Mouse (Mus musculus) heart, embryonic 16.5 days (tissue): ENCODE measurements around the gene Tex26. TPM values are rescaled to one million over a fixed set of nuclear protein-coding genes. Genes with fewer than 3 reads are reported as not detected.

Experiments used
- ATAC-seq: fragments of 200-750 bp; cut with Nextera tagmentation; replicated peaks from 2 replicates; pipeline ENCODE4 v1.8.0; 2017; ENCODE audit warnings: moderate number of reproducible peaks; ENCODE audit not compliant: insufficient read depth, low FRiP score; ENCODE audit errors: extremely low read depth
- H3K27ac ChIP-seq: fragments of 300-500 bp; sonication (generic); 2 replicates; pipeline ENCODE4 v1.5.1; 2014; ENCODE audit warnings: mild to moderate bottlenecking, low read length, control low read depth, moderate library complexity
- H3K27me3 ChIP-seq: fragments of 300-500 bp; sonication (generic); 2 replicates; pipeline ENCODE4 v1.6.1; 2014; ENCODE audit warnings: low read length, mixed read lengths; ENCODE audit not compliant: control insufficient read depth, insufficient read depth
- H3K36me3 ChIP-seq: fragments of 300-500 bp; sonication (generic); 2 replicates; pipeline ENCODE4 v1.6.1; 2014; ENCODE audit not compliant: control insufficient read depth, insufficient read depth
- H3K4me1 ChIP-seq: fragments of 300-500 bp; sonication (generic); 2 replicates; pipeline ENCODE4 v1.6.1; 2014; ENCODE audit warnings: low read length, mixed read lengths; ENCODE audit not compliant: control insufficient read depth, insufficient read depth
- H3K4me2 ChIP-seq: fragments of 300-500 bp; sonication (generic); 2 replicates; pipeline ENCODE4 v1.6.1; 2014; ENCODE audit warnings: low read depth, mild to moderate bottlenecking, control low read depth, low read length
- H3K4me3 ChIP-seq: fragments of 300-500 bp; sonication (generic); 2 replicates; pipeline ENCODE4 v1.5.1; 2014; ENCODE audit warnings: mild to moderate bottlenecking, control low read depth, low read length
- H3K9ac ChIP-seq: fragments of 300-500 bp; sonication (generic); 2 replicates; pipeline ENCODE4 v1.6.1; 2014; ENCODE audit warnings: low read length, control low read depth
- H3K9me3 ChIP-seq: fragments of 300-500 bp; sonication (generic); replicated peaks from 2 replicates; pipeline ENCODE4 v1.6.1; 2016; ENCODE audit warnings: low read length; ENCODE audit not compliant: control insufficient read depth
- WGBS: fragments of 180-500 bp; shearing (Covaris S2); extraction: QIAGEN DNeasy Blood & Tissue Kit; methylation state at CpG from one replicate; pipeline ENCODE4 v1.1.7; 2014; 5-methylcytosine and 5-hydroxymethylcytosine counted together
- polyA plus RNA-seq: library from polyadenylated mRNA; unstranded; fragments of >200 nt; fragmentation: Nextera tagmentation; extraction: Ambion mirVana; gene quantifications from 2 replicates; pipeline ENCODE4 v1.2.1, GENCODE M21; 2015

The Tex26 gene
- polyA plus RNA-seq, 1 experiment from 2014 or later, result 0.28 TPM

GRCm38 (mm10) chr5:149462071-149462470 lies 22.6 kb downstream of the Tex26 start:
- no peak for ATAC-seq
- H3K27me3 ChIP-seq, result no peaks in the 10 kb centered on the region
- WGBS, result 70% methylated on average over 3 of the region's 3 CpGs
- no peak overlapping the region for H3K4me2 ChIP-seq
- no peaks in the 10 kb centered on the region for H3K9me3 ChIP-seq
- H3K27ac ChIP-seq, result no peak overlapping the region
- no peaks in the 10 kb centered on the region for H3K36me3 ChIP-seq
- H3K4me3 ChIP-seq, result no peak overlapping the region
- peaks cover 6% of the 10 kb centered on the region for H3K4me1 ChIP-seq
- no peak overlapping the region for H3K9ac ChIP-seq

- H3K4me2 ChIP-seq, result no peak overlapping the region
- H3K27ac ChIP-seq, result no peak overlapping the region
- no peak overlapping the region for H3K9ac ChIP-seq
- H3K9me3 ChIP-seq, result no peaks in the 10 kb centered on the region
- WGBS, result 28% methylated on average over 5 of the region's 5 CpGs
- H3K4me3 ChIP-seq, result no peak overlapping the region
- H3K4me1 ChIP-seq, result peaks cover 6% of the 10 kb centered on the region
- no peak for ATAC-seq
- H3K36me3 ChIP-seq, result no peaks in the 10 kb centered on the region
- no peaks in the 10 kb centered on the region for H3K27me3 ChIP-seq
Observed at GRCm38 (mm10) chr5:149465305-149465704, 25.8 kb downstream of the Tex26 start.

GRCm38 (mm10) chr5:149474142-149474541 lies 34.7 kb downstream of the Tex26 start:
- H3K9me3 ChIP-seq, result peaks cover 9% of the 10 kb centered on the region
- no peak overlapping the region for H3K27ac ChIP-seq
- H3K4me1 ChIP-seq, result no peaks in the 10 kb centered on the region
- ATAC-seq, result no peak
- no peak overlapping the region for H3K4me2 ChIP-seq
- no peak overlapping the region for H3K9ac ChIP-seq
- no peaks in the 10 kb centered on the region for H3K27me3 ChIP-seq
- WGBS, result 96% methylated on average over 9 of the region's 9 CpGs
- no peak overlapping the region for H3K4me3 ChIP-seq
- H3K36me3 ChIP-seq, result no peaks in the 10 kb centered on the region

- no peak for ATAC-seq
- Histone ChIP-seq H3K9me3 (peaks cover 9% of the 10 kb centered on the region), H3K36me3 (no peaks in the 10 kb centered on the region), H3K4me2 (no peak overlapping the region), H3K4me1 (no peaks in the 10 kb centered on the region), H3K27me3 (no peaks in the 10 kb centered on the region), H3K27ac (no peak overlapping the region), H3K9ac (no peak overlapping the region), H3K4me3 (no peak overlapping the region)
- 83% methylated on average over 16 of the region's 16 CpGs for WGBS
Observed at GRCm38 (mm10) chr5:149474701-149475468, 35.4 kb downstream of the Tex26 start.

GRCm38 (mm10) chr5:149481920-149482319 lies 42.5 kb downstream of the Tex26 start:
- WGBS, result 87% methylated on average over 7 of the region's 7 CpGs
- Histone ChIP-seq H3K9ac (no peak overlapping the region), H3K36me3 (no peaks in the 10 kb centered on the region), H3K27me3 (no peaks in the 10 kb centered on the region), H3K4me3 (no peak overlapping the region), H3K4me2 (no peak overlapping the region), H3K4me1 (no peaks in the 10 kb centered on the region), H3K9me3 (no peaks in the 10 kb centered on the region; the same call in 1 of the 2 replicates), H3K27ac (no peak overlapping the region)
- ATAC-seq, result no peak

- H3K27me3 ChIP-seq, result no peaks in the 10 kb centered on the region
- no peaks in the 10 kb centered on the region for H3K36me3 ChIP-seq
- no peak overlapping the region for H3K4me3 ChIP-seq
- H3K27ac ChIP-seq, result no peak overlapping the region
- no peak overlapping the region for H3K9ac ChIP-seq
- H3K4me1 ChIP-seq, result no peaks in the 10 kb centered on the region
- no peak overlapping the region for H3K4me2 ChIP-seq
- H3K9me3 ChIP-seq, result no peaks in the 10 kb centered on the region
- WGBS, result 65% methylated on average over 12 of the region's 12 CpGs
- ATAC-seq, result no peak
Observed at GRCm38 (mm10) chr5:149483321-149484052, 44.0 kb downstream of the Tex26 start.

- no peak for ATAC-seq
- Histone ChIP-seq H3K36me3 (no peaks in the 10 kb centered on the region), H3K4me2 (no peak overlapping the region), H3K4me3 (no peak overlapping the region), H3K9ac (no peak overlapping the region), H3K4me1 (no peaks in the 10 kb centered on the region), H3K27ac (no peak overlapping the region), H3K9me3 (no peaks in the 10 kb centered on the region), H3K27me3 (no peaks in the 10 kb centered on the region)
- 58% methylated on average over 12 of the region's 12 CpGs for WGBS
Observed at GRCm38 (mm10) chr5:149484270-149484669, 44.8 kb downstream of the Tex26 start.

- no peaks in the 10 kb centered on the region for H3K9me3 ChIP-seq
- H3K4me2 ChIP-seq, result no peak overlapping the region
- H3K9ac ChIP-seq, result no peak overlapping the region
- no peak overlapping the region for H3K4me3 ChIP-seq
- ATAC-seq, result no peak
- H3K27ac ChIP-seq, result no peak overlapping the region
- WGBS, result 87% methylated on average over 6 of the region's 6 CpGs
- H3K36me3 ChIP-seq, result no peaks in the 10 kb centered on the region
- H3K4me1 ChIP-seq, result no peaks in the 10 kb centered on the region
- no peaks in the 10 kb centered on the region for H3K27me3 ChIP-seq
Observed at GRCm38 (mm10) chr5:149485447-149485846, 46.0 kb downstream of the Tex26 start.

GRCm38 (mm10) chr5:149488360-149489021 lies 49.0 kb downstream of the Tex26 start:
- ATAC-seq, result no peak; the same call in 1 of the 2 replicates
- Histone ChIP-seq H3K27me3 (no peaks in the 10 kb centered on the region), H3K9me3 (no peaks in the 10 kb centered on the region), H3K36me3 (no peaks in the 10 kb centered on the region), H3K4me1 (no peaks in the 10 kb centered on the region; the same call in 1 of the 2 replicates), H3K9ac (no peak overlapping the region), H3K4me3 (no peak overlapping the region), H3K4me2 (no peak overlapping the region), H3K27ac (no peak overlapping the region)
- 38% methylated on average over 11 of the region's 11 CpGs for WGBS
